In genomic region chr5:123141555-123142160, GRCm38 (mm10) we compare ENCODE assay signal across 9 mouse cellular contexts. TPM values are rescaled to one million over a fixed set of nuclear protein-coding genes. Genes with fewer than 3 reads are reported as not detected.
DNase-seq lines count a peak whose midpoint lies in the region; ATAC-seq lines count a peak whose summit lies in the region.
"Had no signal": no experiment of that assay in that cellular context is flagged by ENCODE, and none has a peak within 500 bp of the region (broad histone marks: within the 10 kb centered on the region; RNA-seq: fewer than 3 reads in every experiment).

No protein-coding gene starts in this region.

- peak overlapping the region; percentile 97 for H3K4me2 ChIP-seq in stomach, embryonic 16.5 days (ENCODE audit: low read depth, low read length)

- peaks cover 47% of the 10 kb centered on the region for H3K36me3 ChIP-seq in erythroblast, embryonic 14.5 days (ENCODE audit: control insufficient read depth)
- H3K36me3 ChIP-seq in megakaryocyte, embryonic 14.5 days (replicated peaks; ENCODE audit: low read length), result peaks cover 46% of the 10 kb centered on the region
- peaks cover 5% of the 10 kb centered on the region; the same call in 1 of the 2 replicates for H3K36me3 ChIP-seq in stomach, embryonic 16.5 days (ENCODE audit: control insufficient read depth, insufficient read depth, low read length)

- under 1% methylated on average over 38 of the region's 38 CpGs for WGBS in stomach, embryonic 16.5 days

- no peaks in the 10 kb centered on the region for H3K9me3 ChIP-seq in erythroblast, embryonic 14.5 days (ENCODE audit: control insufficient read depth, low read length)
- H3K9me3 ChIP-seq in megakaryocyte, embryonic 14.5 days, result no peaks in the 10 kb centered on the region
- no peaks in the 10 kb centered on the region for H3K9me3 ChIP-seq in stomach, embryonic 16.5 days (replicated peaks; ENCODE audit: control insufficient read depth, low read length)

- peak overlapping the region; percentile 82 for H3K4me3 ChIP-seq in erythroblast, embryonic 14.5 days (replicated peaks)
- H3K4me3 ChIP-seq in megakaryocyte, embryonic 14.5 days (replicated peaks), result peak overlapping the region; percentile 96
- peak overlapping the region; percentile 90 for H3K4me3 ChIP-seq in stomach, embryonic 16.5 days (replicated peaks; ENCODE audit: low read length)

- peak overlapping the region; percentile 98 for H3K27ac ChIP-seq in stomach, embryonic 16.5 days (ENCODE audit: low read length)

- DNase-seq in A20 (ENCODE audit: low read depth, low spot score), result peak; percentile 91
- peak; percentile 80 for DNase-seq in cerebellum, adult 9-11 months
- peak; percentile 50 for DNase-seq in gastrocnemius, postnatal 25 days
- peak; percentile 55 to 78 for DNase-seq in kidney, postnatal 25 days

- H3K27me3 ChIP-seq in erythroblast, embryonic 14.5 days (ENCODE audit: control insufficient read depth), result no peaks in the 10 kb centered on the region
- H3K27me3 ChIP-seq in megakaryocyte, embryonic 14.5 days (replicated peaks), result no peaks in the 10 kb centered on the region
- H3K27me3 ChIP-seq in stomach, embryonic 16.5 days (ENCODE audit: control insufficient read depth, insufficient read depth, low read length), result no peaks in the 10 kb centered on the region
- H3K27me3 ChIP-seq: Patski had no signal

- peak overlapping the region; percentile 100 for H3K9ac ChIP-seq in stomach, embryonic 16.5 days (ENCODE audit: low read length)

- ATAC-seq in erythroblast, adult 5-6 weeks (replicated peaks; ENCODE audit: low FRiP score, poor library complexity, severe bottlenecking), result no peak
- no peak for ATAC-seq in stomach, embryonic 16.5 days (ENCODE audit: insufficient read depth, low FRiP score)
- ATAC-seq: Patski had no signal

- peaks cover 72% of the 10 kb centered on the region for H3K4me1 ChIP-seq in erythroblast, embryonic 14.5 days (ENCODE audit: control insufficient read depth)
- H3K4me1 ChIP-seq in megakaryocyte, embryonic 14.5 days, result peaks cover 48% of the 10 kb centered on the region
- H3K4me1 ChIP-seq in stomach, embryonic 16.5 days (ENCODE audit: control insufficient read depth, insufficient read depth, low read length), result peaks cover 34% of the 10 kb centered on the region

RNA-seq across cellular contexts. Expression of gene Setd1b, which starts 0.3 kb away (rescaled TPM):
- polyA plus RNA-seq in erythroblast, embryonic 14.5 days (2012), result 3.3 and 3.9 TPM in 2 replicates
- total RNA-seq in erythroblast, adult 5-6 weeks (2015; ENCODE audit: low replicate concordance), result 15.6 and 19.2 TPM in 2 replicates
- total RNA-seq in erythroblast, adult 5-6 weeks (2017; ENCODE audit: low replicate concordance), result 5.5 and 7.7 TPM in 2 replicates
- 1 to 10 TPM; 8.1 to 9.6 TPM for total RNA-seq in gastrocnemius, postnatal 25 days (2021)
- 20.8 and 52.6 TPM in 2 replicates for polyA plus RNA-seq in megakaryocyte, embryonic 14.5 days (2012; ENCODE audit: insufficient read depth, low replicate concordance)
- polyA plus RNA-seq in stomach, embryonic 16.5 days (2015; fragmentation: Nextera tagmentation; extraction: Ambion mirVana), result 6.7 and 7.7 TPM in 2 replicates

RNA-seq across cellular contexts. Expression of gene Rhof, which starts 9.2 kb away (rescaled TPM):
- 0.38 and 0.52 TPM in 2 replicates for polyA plus RNA-seq in erythroblast, embryonic 14.5 days (2012)
- total RNA-seq in erythroblast, adult 5-6 weeks (2015; ENCODE audit: low replicate concordance), result 1.5 and 2.1 TPM in 2 replicates
- total RNA-seq in erythroblast, adult 5-6 weeks (2017; ENCODE audit: low replicate concordance), result 0.70 and 2.1 TPM in 2 replicates
- under 1 TPM; 0.23 to 0.38 TPM for total RNA-seq in gastrocnemius, postnatal 25 days (2021)
- polyA plus RNA-seq in megakaryocyte, embryonic 14.5 days (2012; ENCODE audit: insufficient read depth, low replicate concordance), result 21.3 and 61.2 TPM in 2 replicates
- polyA plus RNA-seq in stomach, embryonic 16.5 days (2015; fragmentation: Nextera tagmentation; extraction: Ambion mirVana), result 2.6 and 3.7 TPM in 2 replicates

RNA-seq across cellular contexts. Expression of gene Psmd9, which starts 27.6 kb away (rescaled TPM):
- polyA plus RNA-seq in erythroblast, embryonic 14.5 days (2012), result 27.7 and 28.4 TPM in 2 replicates
- total RNA-seq in erythroblast, adult 5-6 weeks (2015; ENCODE audit: low replicate concordance), result 6.9 and 25.5 TPM in 2 replicates
- 13.8 and 28.7 TPM in 2 replicates for total RNA-seq in erythroblast, adult 5-6 weeks (2017; ENCODE audit: low replicate concordance)
- 10 to 100 TPM; 14.2 to 15.2 TPM for total RNA-seq in gastrocnemius, postnatal 25 days (2021)
- 86.5 and 87.0 TPM in 2 replicates for polyA plus RNA-seq in megakaryocyte, embryonic 14.5 days (2012; ENCODE audit: insufficient read depth, low replicate concordance)
- 67.5 and 71.0 TPM in 2 replicates for polyA plus RNA-seq in stomach, embryonic 16.5 days (2015; fragmentation: Nextera tagmentation; extraction: Ambion mirVana)

RNA-seq across cellular contexts. Expression of gene Hpd, which starts 40.9 kb away (rescaled TPM):
- polyA plus RNA-seq in erythroblast, embryonic 14.5 days (2012), result not detected in 2 replicates
- not detected in 2 replicates for total RNA-seq in erythroblast, adult 5-6 weeks (2015; ENCODE audit: low replicate concordance)
- not detected in 2 replicates for total RNA-seq in erythroblast, adult 5-6 weeks (2017; ENCODE audit: low replicate concordance)
- not detected for total RNA-seq in gastrocnemius, postnatal 25 days (2021)
- polyA plus RNA-seq in megakaryocyte, embryonic 14.5 days (2012; ENCODE audit: insufficient read depth, low replicate concordance), result not detected in 2 replicates
- polyA plus RNA-seq in stomach, embryonic 16.5 days (2015; fragmentation: Nextera tagmentation; extraction: Ambion mirVana), result 3.3 and 4.1 TPM in 2 replicates
- polyA plus RNA-seq: Patski had no signal
